Mouse (Mus musculus) kidney, adult 8-10 months (tissue): ENCODE measurements at regions not wholly inside any gene's neighbourhood (a gene's known extent, or its start where the extent isn't known, plus 50 kb on each side); places are given as distances from the start of the nearest gene placed in this dataset.
A peak's percentile ranks its signal among the peaks of the same experiment; 100 is the strongest.

Source experiments
- DNase-seq, 2 experiments: peaks; one replicate each; pipeline ENCODE4 v3.0.0; 2022

- no peak for DNase-seq
These were observed 101.9 kb upstream of the Ccnd2 start for GRCm38 (mm10) chr6:127253935-127254334.

GRCm38 (mm10) chr6:127263903-127264680 lies 112.1 kb upstream of the Ccnd2 start:
- no peak for DNase-seq

- DNase-seq: no peak
These were observed 113.2 kb upstream of the Ccnd2 start for GRCm38 (mm10) chr6:127265063-127265775.

GRCm38 (mm10) chr6:127265901-127266812 lies 114.2 kb upstream of the Ccnd2 start:
- DNase-seq: peak; percentile 79 to 82

GRCm38 (mm10) chr6:127266813-127267165 lies 114.8 kb upstream of the Ccnd2 start:
- DNase-seq: peak in 1 of 2 experiments; percentile 13

GRCm38 (mm10) chr6:127269021-127269420 lies 117.0 kb upstream of the Ccnd2 start:
- no peak for DNase-seq

GRCm38 (mm10) chr6:127269525-127270044 lies 117.6 kb upstream of the Ccnd2 start:
- DNase-seq: no peak

- DNase-seq: no peak
These were observed 118.8 kb upstream of the Ccnd2 start for GRCm38 (mm10) chr6:127270774-127271173.

- no peak for DNase-seq
These were observed 119.4 kb upstream of the Ccnd2 start for GRCm38 (mm10) chr6:127271418-127271817.

GRCm38 (mm10) chr6:127272630-127273029 lies 120.6 kb upstream of the Ccnd2 start:
- DNase-seq: peak in 1 of 2 experiments; percentile 38

- DNase-seq: peak in 1 of 2 experiments; percentile 4
These were observed 122.9 kb upstream of the Ccnd2 start for GRCm38 (mm10) chr6:127274732-127275429.

- no peak for DNase-seq
These were observed 123.4 kb upstream of the Ccnd2 start for GRCm38 (mm10) chr6:127275430-127275784.

- DNase-seq: no peak
These were observed 124.4 kb upstream of the Ccnd2 start for GRCm38 (mm10) chr6:127276362-127276761.

- no peak for DNase-seq
These were observed 126.4 kb upstream of the Ccnd2 start for GRCm38 (mm10) chr6:127278402-127278801.

- DNase-seq: no peak
These were observed 132.2 kb upstream of the Ccnd2 start for GRCm38 (mm10) chr6:127284226-127284625.

- no peak for DNase-seq
These were observed 134.9 kb upstream of the Ccnd2 start for GRCm38 (mm10) chr6:127286681-127287476.

GRCm38 (mm10) chr6:127288946-127289345 lies 137.0 kb upstream of the Ccnd2 start:
- no peak for DNase-seq

GRCm38 (mm10) chr6:127291937-127292336 lies 139.9 kb upstream of the Ccnd2 start:
- DNase-seq: no peak

GRCm38 (mm10) chr6:127293829-127294228 lies 141.8 kb upstream of the Ccnd2 start:
- no peak for DNase-seq

- DNase-seq: no peak
These were observed 146.1 kb upstream of the Ccnd2 start for GRCm38 (mm10) chr6:127298105-127298504.
